Mouse (Mus musculus) bone marrow, adult 2 months (tissue): ENCODE data around the gene Chl1.

Source experiments
- CTCF ChIP-seq: fragments of 200-500 bp; IDR thresholded peaks from 2 replicates; pipeline ENCODE4 v1.5.1; 2011; ENCODE audit warnings: low read length, control low read depth; ENCODE audit not compliant: control insufficient read depth, insufficient read depth
- POLR2A ChIP-seq: fragments of 200-500 bp; IDR thresholded peaks from 2 replicates; pipeline ENCODE4 v1.6.1; 2011; ENCODE audit warnings: low read depth, mild to moderate bottlenecking, control low read depth, low read length, borderline replicate concordance; ENCODE audit not compliant: control insufficient read depth

DNA sequence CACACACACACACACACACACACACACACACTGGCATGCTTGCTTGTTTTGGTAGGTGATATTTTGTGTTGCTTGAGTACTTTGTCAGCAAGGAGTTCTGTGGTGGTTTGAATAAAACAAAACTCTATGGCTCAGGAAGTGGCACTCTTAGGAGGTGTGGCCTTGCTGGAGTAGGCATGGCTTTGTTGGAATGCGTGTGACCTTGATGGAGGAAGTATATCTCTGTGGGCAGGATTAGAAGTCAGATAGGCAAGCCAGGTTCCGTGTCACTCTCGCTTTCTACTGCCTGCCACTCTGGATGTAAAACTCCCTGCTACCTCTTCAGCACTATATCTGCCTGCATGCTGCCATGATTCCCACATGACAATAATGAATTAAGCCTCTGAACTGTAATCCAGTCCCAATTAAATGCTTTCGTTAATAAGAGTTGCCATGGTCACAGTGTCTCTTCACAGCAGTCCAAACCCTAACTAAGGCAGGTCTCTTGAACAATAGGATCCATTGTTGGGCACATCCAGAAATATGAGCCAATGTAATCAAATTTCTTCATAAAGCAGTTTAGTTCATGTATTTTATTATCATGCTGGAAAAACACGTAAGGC is 44.8 kb upstream of the Chl1 start:
- TF ChIP-seq POLR2A (no peak), CTCF (no peak)
